Mouse (Mus musculus) lung, embryonic 16.5 days (tissue): ENCODE results near the gene Helz. TPM values are rescaled to one million over a fixed set of nuclear protein-coding genes. Genes with fewer than 3 reads are reported as not detected.
A peak's percentile ranks its signal among the peaks of the same experiment; 100 is the strongest.
"Not testable (repeated sequence)": the region's sequence is repeated elsewhere in the genome, so short reads cannot be mapped to it uniquely, and the experiment has no call there.

Experiments
- ATAC-seq: fragments of 200-750 bp; cut with Nextera tagmentation; 2 replicates; pipeline ENCODE4 v1.8.0; 2017; ENCODE audit warnings: low read depth, mild to moderate bottlenecking, moderate library complexity
- H3K27ac ChIP-seq: fragments of 300-500 bp; sonication (generic); 2 replicates; pipeline ENCODE4 v1.5.1; 2014; ENCODE audit warnings: mild to moderate bottlenecking, control low read depth, low read length
- H3K27me3 ChIP-seq: fragments of 300-500 bp; sonication (generic); 2 replicates; pipeline ENCODE4 v1.6.1; 2014; ENCODE audit warnings: low read depth, low read length, mixed read lengths; ENCODE audit not compliant: control insufficient read depth, insufficient read depth
- H3K36me3 ChIP-seq: fragments of 300-500 bp; sonication (generic); 2 replicates; pipeline ENCODE4 v1.6.1; 2014; ENCODE audit warnings: low read length; ENCODE audit not compliant: control insufficient read depth, insufficient read depth
- H3K4me1 ChIP-seq: fragments of 300-500 bp; sonication (generic); replicated peaks from 2 replicates; pipeline ENCODE4 v1.6.1; 2014; ENCODE audit warnings: low read length, mixed read lengths; ENCODE audit not compliant: control insufficient read depth, insufficient read depth
- H3K4me2 ChIP-seq: fragments of 300-500 bp; sonication (generic); 2 replicates; pipeline ENCODE4 v1.6.1; 2014; ENCODE audit warnings: low read depth, low read length, control low read depth
- H3K4me3 ChIP-seq: fragments of 300-500 bp; sonication (generic); 2 replicates; pipeline ENCODE4 v1.5.1; 2014; ENCODE audit warnings: mild to moderate bottlenecking, low read length, control low read depth
- H3K9ac ChIP-seq: fragments of 300-500 bp; sonication (generic); 2 replicates; pipeline ENCODE4 v1.6.1; 2014; ENCODE audit warnings: low read length, control low read depth
- H3K9me3 ChIP-seq: fragments of 300-500 bp; sonication (generic); 2 replicates; pipeline ENCODE4 v1.6.1; 2016; ENCODE audit warnings: low read length; ENCODE audit not compliant: control insufficient read depth
- WGBS: fragments of 180-500 bp; shearing (Covaris S2); extraction: QIAGEN DNeasy Blood & Tissue Kit; methylation state at CpG from one replicate; pipeline ENCODE4 v1.1.7; 2014; 5-methylcytosine and 5-hydroxymethylcytosine counted together
- polyA plus RNA-seq: library from polyadenylated mRNA; unstranded; fragments of >200 nt; fragmentation: Nextera tagmentation; extraction: Ambion mirVana; gene quantifications from 2 replicates; pipeline ENCODE4 v1.2.1, GENCODE M21; 2015

The Helz gene
- polyA plus RNA-seq, 1 experiment from 2014 or later: 21.3 TPM

GRCm38 (mm10) chr11:107584660-107585451 lies 37.1 kb downstream of the Helz start:
- Histone ChIP-seq H3K27me3 (no peaks in the 10 kb centered on the region), H3K4me3 (no peak overlapping the region), H3K36me3 (peaks cover 2% of the 10 kb centered on the region; the same call in 1 of the 2 replicates), H3K27ac (no peak overlapping the region), H3K9me3 (no peaks in the 10 kb centered on the region), H3K9ac (no peak overlapping the region), H3K4me2 (no peak overlapping the region), H3K4me1 (no peaks in the 10 kb centered on the region)
- 72% methylated on average over 12 of the region's 12 CpGs for WGBS
- ATAC-seq: no peak; the same call in 1 of the 2 replicates

GRCm38 (mm10) chr11:107586129-107586528 lies 38.4 kb downstream of the Helz start:
- not testable (repeated sequence) for ATAC-seq

GRCm38 (mm10) chr11:107587141-107587540 lies 39.4 kb downstream of the Helz start:
- ATAC-seq: no peak
- Histone ChIP-seq H3K27me3 (no peaks in the 10 kb centered on the region), H3K4me3 (no peak overlapping the region), H3K4me1 (no peaks in the 10 kb centered on the region), H3K4me2 (no peak overlapping the region), H3K27ac (no peak overlapping the region), H3K9ac (no peak overlapping the region), H3K9me3 (no peaks in the 10 kb centered on the region), H3K36me3 (no peaks in the 10 kb centered on the region)
- 84% methylated on average over 7 of the region's 7 CpGs for WGBS

More at GRCm38 (mm10) chr11:107586129-107586528, 38.4 kb downstream of the Helz start:
- not testable (repeated sequence) for H3K27ac ChIP-seq, H3K4me1 ChIP-seq, H3K36me3 ChIP-seq, H3K27me3 ChIP-seq, H3K4me3 ChIP-seq, H3K4me2 ChIP-seq, H3K9me3 ChIP-seq, H3K9ac ChIP-seq
- WGBS: 72% methylated on average over 5 of the region's 5 CpGs

- Histone ChIP-seq H3K4me3 (no peak overlapping the region), H3K27ac (no peak overlapping the region), H3K9ac (no peak overlapping the region), H3K4me2 (no peak overlapping the region), H3K9me3 (no peaks in the 10 kb centered on the region), H3K36me3 (peaks cover 12% of the 10 kb centered on the region), H3K27me3 (no peaks in the 10 kb centered on the region), H3K4me1 (no peaks in the 10 kb centered on the region)
- 76% methylated on average over 5 of the region's 5 CpGs for WGBS
- ATAC-seq: peak; percentile 49; the same call in 1 of the 2 replicates
These were observed 44.8 kb downstream of the Helz start for GRCm38 (mm10) chr11:107592575-107592974.

- no peaks in the 10 kb centered on the region for H3K27me3 ChIP-seq
- H3K4me1 ChIP-seq: no peaks in the 10 kb centered on the region
- H3K36me3 ChIP-seq: peaks cover 24% of the 10 kb centered on the region
These were observed 49.7 kb downstream of the Helz start for GRCm38 (mm10) chr11:107597381-107597780.

GRCm38 (mm10) chr11:107605694-107606093 lies 58.0 kb downstream of the Helz start:
- H3K27ac ChIP-seq: no peak overlapping the region
- ATAC-seq: no peak
- 88% methylated on average over 7 of the region's 7 CpGs for WGBS
- H3K36me3 ChIP-seq: peaks cover 17% of the 10 kb centered on the region
- H3K9me3 ChIP-seq: no peaks in the 10 kb centered on the region
- no peak overlapping the region for H3K9ac ChIP-seq
- H3K4me2 ChIP-seq: no peak overlapping the region
- no peaks in the 10 kb centered on the region for H3K27me3 ChIP-seq
- no peaks in the 10 kb centered on the region for H3K4me1 ChIP-seq
- no peak overlapping the region for H3K4me3 ChIP-seq

More at GRCm38 (mm10) chr11:107597381-107597780, 49.7 kb downstream of the Helz start:
- no peak for ATAC-seq
- WGBS: 91% methylated on average over 4 of the region's 4 CpGs
- H3K9me3 ChIP-seq: no peaks in the 10 kb centered on the region
- H3K4me2 ChIP-seq: no peak overlapping the region
- no peak overlapping the region for H3K9ac ChIP-seq
- H3K27ac ChIP-seq: no peak overlapping the region
- no peak overlapping the region for H3K4me3 ChIP-seq

- H3K4me2 ChIP-seq: no peak overlapping the region
- H3K4me3 ChIP-seq: no peak overlapping the region
- peaks cover 5% of the 10 kb centered on the region for H3K36me3 ChIP-seq
- no peak for ATAC-seq
- no peaks in the 10 kb centered on the region for H3K9me3 ChIP-seq
- no peak overlapping the region for H3K9ac ChIP-seq
- 74% methylated on average over 5 of the region's 5 CpGs for WGBS
- H3K27me3 ChIP-seq: no peaks in the 10 kb centered on the region
- no peak overlapping the region for H3K27ac ChIP-seq
- H3K4me1 ChIP-seq: no peaks in the 10 kb centered on the region
These were observed 66.2 kb downstream of the Helz start for GRCm38 (mm10) chr11:107613906-107614305.

GRCm38 (mm10) chr11:107615696-107616095 lies 68.0 kb downstream of the Helz start:
- no peak overlapping the region for H3K9ac ChIP-seq
- no peaks in the 10 kb centered on the region for H3K4me1 ChIP-seq
- H3K27me3 ChIP-seq: no peaks in the 10 kb centered on the region
- 89% methylated on average over 4 of the region's 5 CpGs for WGBS
- H3K4me3 ChIP-seq: no peak overlapping the region
- ATAC-seq: no peak
- peaks cover 15% of the 10 kb centered on the region for H3K36me3 ChIP-seq
- H3K4me2 ChIP-seq: no peak overlapping the region
- H3K9me3 ChIP-seq: no peaks in the 10 kb centered on the region
- no peak overlapping the region for H3K27ac ChIP-seq

GRCm38 (mm10) chr11:107617976-107618375 lies 70.2 kb downstream of the Helz start:
- peaks cover 17% of the 10 kb centered on the region for H3K36me3 ChIP-seq
- ATAC-seq: no peak

More at GRCm38 (mm10) chr11:107617976-107618375, 70.2 kb downstream of the Helz start:
- no peak overlapping the region for H3K4me2 ChIP-seq
- 63% methylated on average over 5 of the region's 5 CpGs for WGBS
- H3K4me1 ChIP-seq: no peaks in the 10 kb centered on the region
- no peaks in the 10 kb centered on the region for H3K9me3 ChIP-seq
- H3K27ac ChIP-seq: no peak overlapping the region
- no peaks in the 10 kb centered on the region for H3K27me3 ChIP-seq
- H3K9ac ChIP-seq: no peak overlapping the region
- no peak overlapping the region for H3K4me3 ChIP-seq
